Mouse (Mus musculus) heart, embryonic 11.5 days (tissue): ENCODE results near the gene Magi2. TPM values are rescaled to one million over a fixed set of nuclear protein-coding genes. Genes with fewer than 3 reads are reported as not detected.
"Not testable (repeated sequence)": the region's sequence is repeated elsewhere in the genome, so short reads cannot be mapped to it uniquely, and the experiment has no call there.

Source experiments
- ATAC-seq: fragments of 200-750 bp; cut with Nextera tagmentation; replicated peaks from 2 replicates; pipeline ENCODE4 v1.8.0; 2017; ENCODE audit warnings: moderate library complexity; ENCODE audit not compliant: insufficient number of reproducible peaks, low FRiP score, low TSS enrichment
- H3K27ac ChIP-seq: fragments of 300-500 bp; sonication (generic); 2 replicates; pipeline ENCODE4 v1.5.1; 2014; ENCODE audit warnings: mild to moderate bottlenecking, low read depth, low read length
- H3K27me3 ChIP-seq: fragments of 300-500 bp; sonication (generic); 2 replicates; pipeline ENCODE4 v1.6.1; 2014; ENCODE audit warnings: mild to moderate bottlenecking, low read length, mixed read lengths; ENCODE audit not compliant: control insufficient read depth, insufficient read depth
- H3K36me3 ChIP-seq: fragments of 300-500 bp; sonication (generic); 2 replicates; pipeline ENCODE4 v1.6.1; 2014; ENCODE audit warnings: mild to moderate bottlenecking, low read length, moderate library complexity, mixed read lengths; ENCODE audit not compliant: control insufficient read depth, insufficient read depth
- H3K4me1 ChIP-seq: fragments of 300-500 bp; sonication (generic); 2 replicates; pipeline ENCODE4 v1.6.1; 2014; ENCODE audit warnings: low read length; ENCODE audit not compliant: control insufficient read depth, insufficient read depth
- H3K4me2 ChIP-seq: fragments of 300-500 bp; sonication (generic); 2 replicates; pipeline ENCODE4 v1.6.1; 2014; ENCODE audit warnings: mild to moderate bottlenecking, moderate library complexity
- H3K4me3 ChIP-seq: fragments of 300-500 bp; sonication (generic); 2 replicates; pipeline ENCODE4 v1.5.1; 2014; ENCODE audit warnings: low read depth, low read length
- H3K9ac ChIP-seq: fragments of 300-500 bp; sonication (generic); 2 replicates; pipeline ENCODE4 v1.6.1; 2014; ENCODE audit warnings: mild to moderate bottlenecking, low read depth, low read length, moderate library complexity
- H3K9me3 ChIP-seq: fragments of 300-500 bp; sonication (generic); replicated peaks from 2 replicates; pipeline ENCODE4 v1.6.1; 2016; ENCODE audit warnings: low read length; ENCODE audit not compliant: control insufficient read depth
- WGBS: fragments of 180-500 bp; shearing (Covaris S2); extraction: QIAGEN DNeasy Blood & Tissue Kit; methylation state at CpG from one replicate; pipeline ENCODE4 v1.1.7; 2014; ENCODE audit not compliant: insufficient replicate concordance; 5-methylcytosine and 5-hydroxymethylcytosine counted together
- polyA plus RNA-seq: library from polyadenylated mRNA; unstranded; fragments of >200 nt; fragmentation: Nextera tagmentation; extraction: Ambion mirVana; gene quantifications from 2 replicates; pipeline ENCODE4 v1.2.1, GENCODE M21; 2014

Gene Magi2
- polyA plus RNA-seq, 1 experiment from 2014 or later = 2.5 TPM

GRCm38 (mm10) chr5:20496924-20497323 is 1270.1 kb downstream of the Magi2 start:
- H3K4me1 ChIP-seq = no peaks in the 10 kb centered on the region
- no peak for ATAC-seq
- no peak overlapping the region for H3K4me2 ChIP-seq
- no peaks in the 10 kb centered on the region for H3K27me3 ChIP-seq
- H3K27ac ChIP-seq = no peak overlapping the region
- H3K9me3 ChIP-seq = no peaks in the 10 kb centered on the region
- WGBS = 69% methylated on average over 8 of the region's 8 CpGs
- H3K36me3 ChIP-seq = no peaks in the 10 kb centered on the region
- no peak overlapping the region for H3K4me3 ChIP-seq
- no peak overlapping the region for H3K9ac ChIP-seq

GRCm38 (mm10) chr5:20499031-20499600 is 1272.3 kb downstream of the Magi2 start:
- Histone ChIP-seq H3K36me3 (no peaks in the 10 kb centered on the region), H3K4me2 (no peak overlapping the region), H3K4me3 (no peak overlapping the region), H3K9ac (no peak overlapping the region), H3K9me3 (no peaks in the 10 kb centered on the region), H3K27me3 (no peaks in the 10 kb centered on the region), H3K4me1 (no peaks in the 10 kb centered on the region), H3K27ac (no peak overlapping the region)
- 72% methylated on average over 9 of the region's 9 CpGs for WGBS
- no peak for ATAC-seq

- no peaks in the 10 kb centered on the region for H3K36me3 ChIP-seq
- whole genome bisulfite sequencing = 37% methylated on average over 5 of the region's 5 CpGs
- no peak overlapping the region for H3K9ac ChIP-seq
- H3K27me3 ChIP-seq = no peaks in the 10 kb centered on the region
- ATAC-seq = no peak
- H3K4me3 ChIP-seq = no peak overlapping the region
- H3K27ac ChIP-seq = no peak overlapping the region
- H3K4me2 ChIP-seq = no peak overlapping the region
- no peaks in the 10 kb centered on the region for H3K9me3 ChIP-seq
- H3K4me1 ChIP-seq = no peaks in the 10 kb centered on the region
These were observed 1281.8 kb downstream of the Magi2 start for GRCm38 (mm10) chr5:20508609-20509008.

GRCm38 (mm10) chr5:20509606-20510005 is 1282.8 kb downstream of the Magi2 start:
- ATAC-seq = no peak
- no peaks in the 10 kb centered on the region for H3K4me1 ChIP-seq
- H3K4me2 ChIP-seq = no peak overlapping the region
- no peak overlapping the region for H3K9ac ChIP-seq
- 21% methylated on average over 6 of the region's 6 CpGs for WGBS
- no peak overlapping the region for H3K27ac ChIP-seq
- no peaks in the 10 kb centered on the region for H3K9me3 ChIP-seq
- no peaks in the 10 kb centered on the region for H3K27me3 ChIP-seq
- no peaks in the 10 kb centered on the region for H3K36me3 ChIP-seq
- no peak overlapping the region for H3K4me3 ChIP-seq

- H3K9ac ChIP-seq = no peak overlapping the region
- ATAC-seq = no peak
These were observed 1285.7 kb downstream of the Magi2 start for GRCm38 (mm10) chr5:20512377-20513126.

GRCm38 (mm10) chr5:20521639-20522038 is 1294.8 kb downstream of the Magi2 start:
- no peak overlapping the region for H3K4me3 ChIP-seq
- no peaks in the 10 kb centered on the region for H3K27me3 ChIP-seq
- WGBS = 76% methylated on average over 9 of the region's 9 CpGs
- ATAC-seq = no peak
- no peaks in the 10 kb centered on the region for H3K9me3 ChIP-seq
- H3K4me2 ChIP-seq = no peak overlapping the region
- H3K4me1 ChIP-seq = no peaks in the 10 kb centered on the region
- H3K36me3 ChIP-seq = no peaks in the 10 kb centered on the region
- H3K9ac ChIP-seq = no peak overlapping the region
- H3K27ac ChIP-seq = no peak overlapping the region

More at GRCm38 (mm10) chr5:20512377-20513126, 1285.7 kb downstream of the Magi2 start:
- 39% methylated on average over 16 of the region's 16 CpGs for WGBS
- Histone ChIP-seq H3K36me3 (no peaks in the 10 kb centered on the region), H3K4me2 (no peak overlapping the region), H3K4me3 (no peak overlapping the region), H3K4me1 (no peaks in the 10 kb centered on the region), H3K27ac (no peak overlapping the region), H3K9me3 (no peaks in the 10 kb centered on the region), H3K27me3 (no peaks in the 10 kb centered on the region)

- WGBS = 94% methylated on average over 13 of the region's 13 CpGs
- Histone ChIP-seq H3K4me3 (no peak overlapping the region), H3K4me2 (no peak overlapping the region), H3K36me3 (no peaks in the 10 kb centered on the region), H3K4me1 (no peaks in the 10 kb centered on the region), H3K27me3 (no peaks in the 10 kb centered on the region), H3K27ac (no peak overlapping the region), H3K9me3 (no peaks in the 10 kb centered on the region), H3K9ac (no peak overlapping the region)
- no peak for ATAC-seq
These were observed 1295.2 kb downstream of the Magi2 start for GRCm38 (mm10) chr5:20522047-20522446.

GRCm38 (mm10) chr5:20523776-20524175 is 1296.9 kb downstream of the Magi2 start:
- no peak for ATAC-seq
- H3K9me3 ChIP-seq = no peaks in the 10 kb centered on the region
- no peaks in the 10 kb centered on the region for H3K36me3 ChIP-seq
- H3K4me3 ChIP-seq = no peak overlapping the region
- no peak overlapping the region for H3K27ac ChIP-seq
- H3K9ac ChIP-seq = no peak overlapping the region
- no peaks in the 10 kb centered on the region for H3K27me3 ChIP-seq
- H3K4me2 ChIP-seq = no peak overlapping the region
- no peaks in the 10 kb centered on the region for H3K4me1 ChIP-seq

GRCm38 (mm10) chr5:20526588-20526987 is 1299.8 kb downstream of the Magi2 start:
- not testable (repeated sequence) for ATAC-seq, H3K9me3 ChIP-seq

More at GRCm38 (mm10) chr5:20526588-20526987, 1299.8 kb downstream of the Magi2 start:
- H3K4me3 ChIP-seq, H3K36me3 ChIP-seq, H3K27me3 ChIP-seq, H3K27ac ChIP-seq, H3K4me1 ChIP-seq, H3K9ac ChIP-seq, H3K4me2 ChIP-seq: not testable (repeated sequence)
- WGBS = 75% methylated on average over 1 of the region's 4 CpGs
